Mouse (Mus musculus) brain, adult 10 weeks (tissue): ENCODE results near the gene Tbc1d1. TPM values are rescaled to one million over a fixed set of nuclear protein-coding genes. Genes with fewer than 3 reads are reported as not detected.

Source experiments
- polyA plus RNA-seq: library from polyadenylated mRNA; stranded (reverse); fragments of 350-450 nt; fragmentation: Illumina TruSeq; extraction: RNeasy Lipid Tissue Mini Kit (QIAGEN cat#74804); gene quantifications from one replicate; pipeline ENCODE4 v1.2.3, GENCODE M21; 2015; ENCODE audit warnings: low read depth, low replicate concordance

Gene Tbc1d1
- polyA plus RNA-seq: 12.9 TPM

GRCm38 (mm10) chr5:64155861-64156550 lies at the start of gene Tbc1d1:
Tbc1d1 (plus strand) TSS chr5:64156305.

Other genes starting within 250 kb of the Tbc1d1 start
- 10.9 TPM for gene Rell1, start 187.4 kb upstream of the Tbc1d1 start, polyA plus RNA-seq
- gene Pgm2, start 63.4 kb upstream of the Tbc1d1 start, polyA plus RNA-seq: 8.0 TPM